Mouse (Mus musculus) heart, embryonic 11.5 days (tissue): ENCODE measurements around the gene Pus7. TPM values are rescaled to one million over a fixed set of nuclear protein-coding genes. Genes with fewer than 3 reads are reported as not detected.
"Not testable (repeated sequence)": the region's sequence is repeated elsewhere in the genome, so short reads cannot be mapped to it uniquely, and the experiment has no call there.

Experiments
- ATAC-seq: fragments of 200-750 bp; cut with Nextera tagmentation; replicated peaks from 2 replicates; pipeline ENCODE4 v1.8.0; 2017; ENCODE audit warnings: moderate library complexity; ENCODE audit not compliant: insufficient number of reproducible peaks, low FRiP score, low TSS enrichment
- H3K27ac ChIP-seq: fragments of 300-500 bp; sonication (generic); 2 replicates; pipeline ENCODE4 v1.5.1; 2014; ENCODE audit warnings: mild to moderate bottlenecking, low read depth, low read length
- H3K27me3 ChIP-seq: fragments of 300-500 bp; sonication (generic); 2 replicates; pipeline ENCODE4 v1.6.1; 2014; ENCODE audit warnings: mild to moderate bottlenecking, low read length, mixed read lengths; ENCODE audit not compliant: control insufficient read depth, insufficient read depth
- H3K36me3 ChIP-seq: fragments of 300-500 bp; sonication (generic); 2 replicates; pipeline ENCODE4 v1.6.1; 2014; ENCODE audit warnings: mild to moderate bottlenecking, low read length, moderate library complexity, mixed read lengths; ENCODE audit not compliant: control insufficient read depth, insufficient read depth
- H3K4me1 ChIP-seq: fragments of 300-500 bp; sonication (generic); 2 replicates; pipeline ENCODE4 v1.6.1; 2014; ENCODE audit warnings: low read length; ENCODE audit not compliant: control insufficient read depth, insufficient read depth
- H3K4me2 ChIP-seq: fragments of 300-500 bp; sonication (generic); 2 replicates; pipeline ENCODE4 v1.6.1; 2014; ENCODE audit warnings: mild to moderate bottlenecking, moderate library complexity
- H3K4me3 ChIP-seq: fragments of 300-500 bp; sonication (generic); 2 replicates; pipeline ENCODE4 v1.5.1; 2014; ENCODE audit warnings: low read depth, low read length
- H3K9ac ChIP-seq: fragments of 300-500 bp; sonication (generic); 2 replicates; pipeline ENCODE4 v1.6.1; 2014; ENCODE audit warnings: mild to moderate bottlenecking, low read depth, low read length, moderate library complexity
- H3K9me3 ChIP-seq: fragments of 300-500 bp; sonication (generic); replicated peaks from 2 replicates; pipeline ENCODE4 v1.6.1; 2016; ENCODE audit warnings: low read length; ENCODE audit not compliant: control insufficient read depth
- WGBS: fragments of 180-500 bp; shearing (Covaris S2); extraction: QIAGEN DNeasy Blood & Tissue Kit; methylation state at CpG from one replicate; pipeline ENCODE4 v1.1.7; 2014; ENCODE audit not compliant: insufficient replicate concordance; 5-methylcytosine and 5-hydroxymethylcytosine counted together
- polyA plus RNA-seq: library from polyadenylated mRNA; unstranded; fragments of >200 nt; fragmentation: Nextera tagmentation; extraction: Ambion mirVana; gene quantifications from 2 replicates; pipeline ENCODE4 v1.2.1, GENCODE M21; 2014

The Pus7 gene
- polyA plus RNA-seq, 1 experiment from 2014 or later: 28.1 TPM

DNA sequence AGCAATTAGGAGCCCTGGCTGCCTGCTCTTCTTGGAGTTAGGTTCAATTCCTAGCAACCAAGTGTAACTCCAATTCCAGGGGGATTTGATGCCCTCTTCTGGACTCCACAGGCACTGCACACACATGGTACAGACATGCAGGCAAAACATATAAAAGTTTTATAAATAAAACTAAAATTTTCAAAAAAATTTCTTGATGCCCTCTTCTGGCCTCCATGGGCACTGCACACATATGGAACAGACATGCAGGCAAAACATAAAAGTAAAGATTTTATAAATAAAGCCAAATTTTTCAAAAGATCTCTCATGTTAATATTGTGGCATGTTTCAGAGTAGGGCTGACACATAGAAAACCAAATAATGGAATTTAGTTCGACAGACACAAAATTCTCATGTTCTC, 73.8 kb downstream of the Pus7 start:
- Histone ChIP-seq H3K9ac (no peak overlapping the region), H3K4me1 (no peaks in the 10 kb centered on the region), H3K27me3 (no peaks in the 10 kb centered on the region), H3K9me3 (peaks cover 19% of the 10 kb centered on the region), H3K36me3 (peaks cover 34% of the 10 kb centered on the region), H3K27ac (no peak overlapping the region), H3K4me3 (no peak overlapping the region), H3K4me2 (no peak overlapping the region)
- ATAC-seq: no peak
- WGBS: 98% methylated on average over 1 of the region's 1 CpGs

DNA sequence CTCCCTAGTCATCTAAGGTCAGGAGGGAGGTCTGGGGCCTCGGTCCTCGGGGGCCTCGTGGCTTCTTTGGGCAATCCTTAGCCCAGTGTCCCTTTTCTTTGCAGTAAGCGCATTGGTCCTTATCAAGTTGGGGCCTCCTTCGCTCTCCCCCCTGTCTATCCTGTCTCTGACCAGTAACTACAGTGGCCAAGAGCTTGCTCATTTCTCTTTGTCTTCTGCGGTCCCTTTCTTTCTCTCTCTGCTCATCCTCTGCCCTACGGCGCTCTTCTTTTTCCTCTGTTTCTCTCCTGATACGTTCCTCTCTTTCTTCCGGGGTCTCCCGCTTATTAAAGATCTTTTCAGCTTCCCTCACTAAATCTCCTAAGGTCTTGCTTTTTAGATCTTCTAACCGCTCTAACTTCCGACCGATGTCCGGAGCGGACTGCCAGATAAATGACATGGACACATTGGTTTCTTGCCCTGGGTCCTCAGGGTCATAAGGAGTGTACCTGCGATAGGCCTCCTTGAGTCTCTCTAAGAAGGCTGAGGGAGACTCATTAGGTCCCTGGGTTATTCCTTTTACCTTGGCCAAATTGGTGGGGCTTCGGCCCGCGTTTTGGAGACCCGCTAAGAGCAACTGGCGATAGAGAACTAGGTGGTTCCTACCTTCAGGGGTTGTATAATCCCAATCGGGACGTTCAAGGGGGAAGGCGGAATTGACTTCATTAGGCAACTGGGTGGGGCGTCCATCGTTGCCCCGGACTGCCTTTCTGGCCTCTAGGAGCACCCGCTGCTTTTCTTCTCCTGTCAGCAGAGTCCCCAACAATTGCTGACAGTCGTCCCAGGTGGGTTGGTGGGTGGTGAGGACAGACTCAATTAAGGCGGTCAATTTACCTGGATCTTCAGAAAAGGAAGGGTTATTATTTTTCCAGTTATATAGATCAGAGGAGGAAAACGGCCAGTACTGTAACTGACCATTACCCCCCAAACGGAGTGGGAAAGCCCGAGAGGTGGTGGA, 76.6 kb downstream of the Pus7 start:
- not testable (repeated sequence) for H3K9ac ChIP-seq, H3K27ac ChIP-seq, H3K4me1 ChIP-seq, H3K4me2 ChIP-seq, H3K4me3 ChIP-seq, ATAC-seq, H3K27me3 ChIP-seq
- Histone ChIP-seq H3K36me3 (peaks cover 54% of the 10 kb centered on the region), H3K9me3 (peaks cover 31% of the 10 kb centered on the region)
- 96% methylated on average over 29 of the region's 34 CpGs for WGBS

- ATAC-seq: no peak
- WGBS: 91% methylated on average over 1 of the region's 1 CpGs
- H3K27ac ChIP-seq: no peak overlapping the region
- no peak overlapping the region for H3K9ac ChIP-seq
- H3K9me3 ChIP-seq: peaks cover 7% of the 10 kb centered on the region; the same call in 1 of the 2 replicates
- H3K36me3 ChIP-seq: peaks cover 16% of the 10 kb centered on the region
- H3K4me1 ChIP-seq: no peaks in the 10 kb centered on the region
- no peak overlapping the region for H3K4me2 ChIP-seq
- no peaks in the 10 kb centered on the region for H3K27me3 ChIP-seq
- no peak overlapping the region for H3K4me3 ChIP-seq
Measured at GRCm38 (mm10) chr5:23697457-23697856, 86.1 kb downstream of the Pus7 start.

Other genes starting within 250 kb of the Pus7 start
- gene Srpk2, start 99.1 kb downstream of the Pus7 start, polyA plus RNA-seq: 44.0 and 46.4 TPM in 2 replicates
- 22.0 and 31.7 TPM in 2 replicates for gene Rint1, start 4.0 kb upstream of the Pus7 start, polyA plus RNA-seq
- gene Tomm7, start 60.5 kb upstream of the Pus7 start, polyA plus RNA-seq: 96.8 and 98.6 TPM in 2 replicates
- gene Fam126a, start 247.0 kb upstream of the Pus7 start, polyA plus RNA-seq: 32.7 and 41.2 TPM in 2 replicates